Mouse (Mus musculus) layer of hippocampus, postnatal 36 days (tissue): Measurements from ENCODE around the gene Csnk1g2. TPM values are rescaled to one million over a fixed set of nuclear protein-coding genes. Genes with fewer than 3 reads are reported as not detected.
"Not testable (repeated sequence)": the region's sequence is repeated elsewhere in the genome, so short reads cannot be mapped to it uniquely, and the experiment has no call there.

ENCODE experiments used
- DNase-seq, 2 experiments: peaks; one replicate each; pipeline ENCODE4 v3.0.0; 2022
- total RNA-seq, 2 experiments: library from RNA; stranded (reverse); gene quantifications; 2 replicates each; pipeline ENCODE4 v1.2.3; 2021

Gene Csnk1g2
- total RNA-seq, 2 experiments from 2014 or later = 216 to 241 TPM

DNA sequence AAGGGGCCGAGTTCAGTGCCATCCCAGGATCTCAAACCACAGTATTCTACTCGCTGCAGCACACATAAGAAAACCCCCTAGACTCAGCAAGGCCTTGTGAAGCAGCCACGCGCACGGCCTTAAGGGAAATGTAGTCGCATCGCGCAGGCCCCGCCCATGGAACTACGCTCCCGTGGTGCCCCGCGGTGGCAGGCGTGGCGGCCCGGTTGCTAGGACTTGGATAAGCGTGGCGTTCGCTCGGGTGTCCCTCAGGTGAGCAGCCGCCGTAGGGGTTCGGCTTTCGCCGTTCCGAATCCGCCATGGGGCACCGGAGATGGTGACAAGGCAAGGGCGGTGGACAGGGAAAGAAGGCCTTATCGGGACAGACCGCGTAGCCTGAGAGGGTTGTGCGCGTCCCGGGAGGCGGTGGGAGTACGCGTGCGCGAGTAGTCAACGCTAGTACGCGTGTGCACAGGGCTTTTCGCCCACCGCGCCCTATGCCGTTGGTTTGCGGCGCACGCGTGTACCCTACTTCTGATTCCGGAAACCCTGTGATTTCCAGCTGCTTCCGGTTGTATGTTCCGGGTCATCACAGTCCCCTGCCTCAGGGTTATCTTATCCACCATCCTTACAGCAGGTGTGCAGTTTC lies 19.8 kb upstream of the Csnk1g2 start, which contains the start of the genes Scamp4 and Adat3:
Scamp4 (plus strand) TSS at position 175 of the 628 bp plus-strand sequence.
Adat3 (plus strand) TSS at position 183 of the 628 bp plus-strand sequence.
- DNase-seq = peak; percentile 97 to 98

DNA sequence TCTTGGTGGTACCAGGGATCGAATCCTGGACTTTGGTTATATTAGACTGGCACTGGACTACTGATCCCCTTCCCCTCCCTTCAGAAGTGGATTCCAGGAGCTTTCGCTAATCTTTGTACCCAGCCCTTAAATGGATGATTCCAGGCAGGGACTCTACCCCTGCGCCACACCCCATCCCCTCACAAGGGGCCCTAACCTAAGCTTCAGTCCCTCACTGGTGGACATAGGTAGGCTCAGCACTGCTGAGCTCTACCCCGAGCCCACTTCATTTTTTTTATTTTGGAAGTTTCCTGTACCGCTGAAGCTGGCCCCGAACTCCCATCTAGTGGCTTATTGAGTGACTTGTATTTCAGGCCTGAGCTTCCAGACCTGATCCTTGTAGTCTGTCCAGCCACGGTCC lies 19.3 kb upstream of the Csnk1g2 start:
- DNase-seq = no peak

GRCm38 (mm10) chr10:80604001-80604509 lies 18.6 kb upstream of the Csnk1g2 start:
- DNase-seq = no peak

- no peak for DNase-seq
Measured at GRCm38 (mm10) chr10:80604988-80605387, 17.6 kb upstream of the Csnk1g2 start.

DNA sequence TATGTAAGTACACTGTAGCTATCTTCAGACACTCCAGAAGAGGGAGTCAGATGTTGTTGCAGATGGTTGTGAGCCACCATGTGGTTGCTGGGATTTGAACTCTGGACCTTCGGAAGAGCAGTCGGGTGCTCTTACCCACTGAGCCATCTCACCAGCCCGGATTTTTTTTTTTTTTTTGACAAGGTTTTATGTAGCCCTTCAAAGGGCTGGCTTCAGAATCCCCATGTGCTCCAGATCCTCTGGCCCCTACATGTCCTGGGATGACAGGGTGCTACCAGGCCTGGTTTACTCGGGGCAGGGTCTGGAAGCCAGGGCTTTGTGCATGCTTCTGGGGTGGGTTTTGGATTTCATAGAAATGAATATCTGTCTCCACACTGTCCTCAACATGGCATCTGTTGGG lies 16.9 kb upstream of the Csnk1g2 start, which contains the start of gene Gm49322:
Gm49322 (plus strand) TSS at position 301 of the 400 bp plus-strand sequence.
- DNase-seq = not testable (repeated sequence)

GRCm38 (mm10) chr10:80606306-80606705 lies 16.3 kb upstream of the Csnk1g2 start:
- DNase-seq = no peak

DNA sequence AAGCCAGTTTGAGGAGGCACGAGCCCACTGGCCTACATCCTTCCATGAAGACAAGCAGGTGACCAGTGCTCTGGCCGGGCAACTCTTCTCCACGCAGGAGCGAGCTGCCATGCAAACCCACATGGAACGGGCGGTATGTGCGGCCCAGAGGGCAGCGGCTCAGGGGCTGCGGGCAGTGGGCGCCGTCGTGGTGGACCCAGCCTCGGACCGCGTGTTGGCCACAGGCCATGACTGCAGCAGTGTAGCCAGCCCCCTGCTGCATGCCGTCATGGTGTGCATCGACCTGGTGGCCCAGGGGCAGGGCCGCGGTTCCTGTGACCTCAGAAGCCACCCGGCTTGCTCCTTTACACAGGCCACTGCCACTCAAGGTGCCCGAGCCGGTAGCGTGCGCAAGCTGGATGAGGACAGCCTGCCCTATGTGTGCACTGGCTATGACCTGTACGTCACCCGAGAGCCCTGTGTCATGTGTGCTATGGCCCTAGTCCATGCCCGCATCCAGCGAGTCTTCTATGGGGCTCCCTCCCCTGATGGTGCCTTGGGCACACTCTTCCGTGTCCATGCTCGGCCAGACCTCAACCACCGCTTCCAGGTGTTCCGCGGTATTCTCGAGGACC lies 15.8 kb upstream of the Csnk1g2 start:
- DNase-seq = no peak

GRCm38 (mm10) chr10:80608435-80608834 lies 14.2 kb upstream of the Csnk1g2 start:
- DNase-seq = no peak

DNA sequence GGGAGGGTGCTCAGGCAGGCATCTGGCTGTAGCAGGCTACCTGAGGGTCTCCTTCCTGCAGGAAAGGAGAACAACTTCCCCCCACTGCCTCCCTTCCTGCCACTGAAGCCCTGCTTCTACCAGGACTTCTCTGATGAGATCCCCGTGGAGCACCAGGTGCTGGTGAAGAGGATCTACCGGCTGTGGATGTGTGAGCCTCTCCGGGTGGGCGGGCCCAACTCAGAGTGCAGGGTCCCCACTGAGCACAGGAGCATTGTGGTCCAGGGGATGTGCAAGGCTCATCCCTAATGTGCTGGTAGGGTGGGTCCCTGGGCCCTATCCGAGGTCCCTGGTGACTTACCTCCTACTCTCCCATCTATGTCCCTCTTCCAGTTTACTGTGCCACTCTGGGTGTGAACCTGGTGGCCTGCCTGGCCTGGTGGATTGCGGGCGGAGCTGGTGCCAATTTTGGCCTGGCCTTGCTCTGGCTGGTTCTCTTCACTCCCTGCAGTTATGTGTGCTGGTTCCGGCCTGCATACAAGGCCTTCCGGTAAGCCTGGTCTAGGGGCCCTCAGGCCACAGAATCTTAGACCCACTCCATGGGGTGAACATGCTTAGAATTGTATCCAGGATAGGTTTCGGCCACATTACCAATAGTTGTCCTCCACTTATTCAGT lies 13.2 kb upstream of the Csnk1g2 start:
- no peak for DNase-seq

DNA sequence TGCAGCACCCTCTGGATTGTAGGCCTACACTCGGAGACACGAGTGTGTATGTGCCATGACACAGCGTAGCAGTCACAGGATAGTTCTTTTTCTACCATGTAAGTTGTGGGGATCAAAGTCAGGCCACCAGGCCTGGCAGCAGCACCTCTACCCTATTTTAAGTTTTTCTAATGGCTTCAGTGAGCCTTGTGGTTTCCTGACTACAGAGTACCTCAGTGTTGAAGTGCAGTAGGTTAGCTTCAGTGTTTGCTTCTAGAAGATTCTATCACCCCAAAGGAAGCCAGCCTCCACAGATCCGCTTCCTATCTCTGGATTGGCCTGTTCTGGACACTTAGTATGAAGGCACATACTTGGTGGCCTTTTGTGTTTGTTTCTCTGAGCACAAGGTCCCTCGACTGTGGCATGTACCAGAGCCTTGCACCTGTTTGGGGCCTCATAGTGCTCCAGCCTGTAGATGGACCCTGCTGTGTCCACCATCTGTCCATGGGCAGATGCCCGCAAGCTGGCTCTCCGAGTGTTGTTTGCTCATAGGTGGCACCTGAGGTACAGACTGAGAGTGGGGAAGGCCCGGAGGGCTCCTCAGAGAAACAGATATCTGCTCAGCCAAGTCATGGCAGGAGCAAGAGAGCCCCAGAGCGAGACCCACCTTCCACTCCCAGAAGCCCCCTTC lies 12.4 kb upstream of the Csnk1g2 start:
- no peak for DNase-seq

DNA sequence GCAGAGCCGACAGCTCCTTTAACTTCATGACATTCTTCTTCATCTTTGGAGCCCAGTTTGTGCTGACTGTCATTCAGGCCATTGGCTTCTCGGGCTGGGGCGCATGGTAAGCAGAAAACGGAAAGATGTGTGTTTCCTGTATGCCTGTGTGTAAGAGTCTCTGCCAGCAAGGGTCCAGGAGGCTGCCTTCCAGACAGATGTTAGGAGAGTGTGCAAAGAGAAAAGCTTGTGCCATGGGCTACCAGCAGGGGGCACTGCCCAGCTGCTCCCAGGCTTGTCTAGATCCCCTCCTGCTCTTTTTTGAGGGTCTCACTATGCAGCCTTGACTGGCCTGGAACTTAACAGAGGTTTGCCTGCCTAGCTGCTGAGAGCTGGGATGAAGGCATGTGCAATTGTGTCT lies 11.6 kb upstream of the Csnk1g2 start:
- no peak for DNase-seq

GRCm38 (mm10) chr10:80611905-80612304 lies 10.7 kb upstream of the Csnk1g2 start:
- DNase-seq = no peak

DNA sequence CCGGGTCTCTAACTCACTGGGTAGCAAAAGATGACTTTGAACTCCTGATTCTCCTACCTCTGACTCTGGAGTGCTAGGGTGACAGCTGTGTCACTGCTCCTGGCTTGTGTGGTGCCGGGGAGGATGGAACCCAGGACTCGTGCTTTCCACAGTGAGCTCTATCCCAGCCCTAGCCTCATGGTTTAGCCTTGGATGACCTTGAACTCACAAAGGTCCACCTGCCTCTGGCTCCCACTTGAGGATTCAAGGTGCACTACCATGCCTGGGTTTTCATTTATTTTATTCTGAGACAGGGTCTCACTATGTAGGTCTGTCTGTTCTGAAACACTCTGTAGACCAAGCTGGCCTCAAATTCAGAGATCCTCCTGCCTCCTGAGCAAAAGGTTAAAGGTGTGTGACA lies 8.8 kb upstream of the Csnk1g2 start:
- DNase-seq = no peak

GRCm38 (mm10) chr10:80614351-80614750 lies 8.3 kb upstream of the Csnk1g2 start:
- no peak for DNase-seq

GRCm38 (mm10) chr10:80618181-80618580 lies 4.5 kb upstream of the Csnk1g2 start:
- no peak for DNase-seq

GRCm38 (mm10) chr10:80619465-80620244 lies 3.0 kb upstream of the Csnk1g2 start:
- no peak for DNase-seq

DNA sequence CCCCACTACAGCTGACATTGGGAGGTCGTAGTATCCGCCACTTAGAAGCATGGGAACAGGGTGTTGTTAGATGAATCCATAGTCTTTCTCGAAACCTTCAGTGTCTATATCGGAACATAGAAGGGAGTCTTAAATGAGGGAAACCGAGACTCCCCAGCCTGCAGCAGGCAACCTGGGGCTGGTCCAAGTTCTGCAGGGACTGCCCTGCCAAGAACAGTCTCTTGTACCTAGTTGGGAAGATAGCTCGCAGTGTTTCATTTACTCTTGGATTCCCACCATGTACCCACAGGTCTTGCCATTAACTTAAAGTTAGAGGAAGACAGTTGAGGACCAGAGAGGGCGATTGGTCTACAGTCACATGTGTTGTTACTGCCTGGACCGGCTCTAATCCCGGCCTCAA lies 2.3 kb upstream of the Csnk1g2 start:
- DNase-seq = no peak

DNA sequence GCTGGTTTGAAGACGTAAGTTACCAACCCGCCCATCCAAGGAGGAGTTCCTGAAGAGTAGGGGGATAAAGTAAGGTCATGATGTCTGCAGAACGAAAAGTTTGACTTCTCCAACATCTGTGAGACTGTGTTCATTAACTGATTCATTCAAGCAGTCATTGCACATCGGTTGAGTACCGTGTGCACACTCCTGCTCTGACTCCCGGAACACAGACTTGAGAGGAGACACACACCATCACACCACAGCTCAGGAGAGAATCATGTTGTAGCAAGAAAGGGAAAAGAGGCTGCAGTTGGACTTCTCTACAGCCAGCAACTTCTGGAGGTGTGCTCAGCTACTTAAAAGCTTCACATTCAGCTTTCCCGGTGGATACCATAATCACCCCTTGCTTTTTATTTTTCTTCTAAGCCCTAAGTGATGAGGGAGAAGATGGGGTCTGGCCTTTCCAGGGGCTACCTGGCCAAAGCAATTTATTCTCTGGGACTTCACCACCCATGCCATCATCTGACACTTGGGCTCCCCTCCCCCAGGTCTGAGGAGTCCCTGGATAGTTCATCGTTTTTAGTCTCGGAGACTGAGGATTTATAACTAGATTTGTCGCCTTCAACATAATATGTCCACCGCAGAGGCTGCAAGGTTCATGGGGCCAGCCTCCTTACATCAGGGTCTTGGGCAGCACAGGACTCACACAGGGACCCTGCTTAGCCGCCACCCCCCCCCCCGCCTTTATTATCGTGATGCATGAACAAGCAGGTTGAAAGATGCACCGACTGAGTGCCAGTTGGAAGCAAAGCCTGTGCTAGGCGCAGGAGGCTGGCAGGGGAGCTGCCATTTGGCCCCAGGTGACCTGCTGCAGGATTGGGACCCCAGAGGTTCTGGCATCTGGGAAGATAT lies 1.6 kb upstream of the Csnk1g2 start:
- DNase-seq = no peak

- DNase-seq = no peak
Measured at GRCm38 (mm10) chr10:80621690-80621939, 1.0 kb upstream of the Csnk1g2 start.

GRCm38 (mm10) chr10:80621940-80622660 lies 538 bp upstream of the Csnk1g2 start:
- DNase-seq = peak; percentile 99
